Mouse (Mus musculus): ENCODE results near the gene Gucd1. TPM values are rescaled to one million over a fixed set of nuclear protein-coding genes. Genes with fewer than 3 reads are reported as not detected.
"Not testable (repeated sequence)": the region's sequence is repeated elsewhere in the genome, so short reads cannot be mapped to it uniquely, and the experiment has no call there.

Gucd1 gene
- polyA plus RNA-seq, 1 experiment from 2014 or later, result 27.6 TPM

GRCm38 (mm10) chr10:75514361-75514760 lies 3.4 kb downstream of the Gucd1 start:
- WGBS, result 73% methylated on average over 7 of the region's 7 CpGs
- Histone ChIP-seq H3K9ac (no peak overlapping the region), H3K4me3 (no peak overlapping the region), H3K9me3 (no peaks in the 10 kb centered on the region), H3K4me2 (no peak overlapping the region), H3K27me3 (no peaks in the 10 kb centered on the region), H3K27ac (no peak overlapping the region), H3K4me1 (peaks cover 28% of the 10 kb centered on the region), H3K36me3 (peaks cover 34% of the 10 kb centered on the region)
- ATAC-seq (ENCODE audit: insufficient number of reproducible peaks, low FRiP score, low TSS enrichment, low read depth), result no peak

- no peak overlapping the region for H3K9ac ChIP-seq
- ATAC-seq (ENCODE audit: insufficient number of reproducible peaks, low FRiP score, low TSS enrichment, low read depth), result no peak
- peaks cover 19% of the 10 kb centered on the region for H3K4me1 ChIP-seq
- no peak overlapping the region for H3K27ac ChIP-seq
- WGBS, result 90% methylated on average over 8 of the region's 8 CpGs
- H3K36me3 ChIP-seq, result peaks cover 40% of the 10 kb centered on the region
- no peak overlapping the region for H3K4me3 ChIP-seq
- no peaks in the 10 kb centered on the region for H3K27me3 ChIP-seq
- H3K4me2 ChIP-seq, result no peak overlapping the region
- H3K9me3 ChIP-seq, result no peaks in the 10 kb centered on the region
Observed at GRCm38 (mm10) chr10:75513306-75514067, 4.3 kb downstream of the Gucd1 start.

GRCm38 (mm10) chr10:75512796-75513195 lies 5.0 kb downstream of the Gucd1 start:
- peaks cover 18% of the 10 kb centered on the region for H3K4me1 ChIP-seq
- peaks cover 47% of the 10 kb centered on the region for H3K36me3 ChIP-seq
- WGBS, result 82% methylated on average over 7 of the region's 7 CpGs
- no peaks in the 10 kb centered on the region for H3K9me3 ChIP-seq
- no peak overlapping the region for H3K27ac ChIP-seq
- H3K27me3 ChIP-seq, result no peaks in the 10 kb centered on the region
- no peak overlapping the region for H3K9ac ChIP-seq
- no peak for ATAC-seq (ENCODE audit: insufficient number of reproducible peaks, low FRiP score, low TSS enrichment, low read depth)
- no peak overlapping the region for H3K4me3 ChIP-seq
- H3K4me2 ChIP-seq, result no peak overlapping the region

GRCm38 (mm10) chr10:75511897-75512296 lies 5.9 kb downstream of the Gucd1 start:
- H3K27me3 ChIP-seq, result no peaks in the 10 kb centered on the region

GRCm38 (mm10) chr10:75511060-75511459 lies 6.7 kb downstream of the Gucd1 start:
- H3K4me3 ChIP-seq, result no peak overlapping the region
- 89% methylated on average over 9 of the region's 9 CpGs for WGBS
- no peak for ATAC-seq (ENCODE audit: insufficient number of reproducible peaks, low FRiP score, low TSS enrichment, low read depth)

More at GRCm38 (mm10) chr10:75511897-75512296, 5.9 kb downstream of the Gucd1 start:
- Histone ChIP-seq H3K4me2 (no peak overlapping the region), H3K9ac (no peak overlapping the region), H3K4me1 (peaks cover 18% of the 10 kb centered on the region), H3K36me3 (peaks cover 56% of the 10 kb centered on the region), H3K9me3 (no peaks in the 10 kb centered on the region), H3K4me3 (no peak overlapping the region), H3K27ac (no peak overlapping the region)
- no peak for ATAC-seq (ENCODE audit: insufficient number of reproducible peaks, low FRiP score, low TSS enrichment, low read depth)
- 92% methylated on average over 7 of the region's 7 CpGs for WGBS

GRCm38 (mm10) chr10:75510446-75510845 lies 7.3 kb downstream of the Gucd1 start:
- H3K4me2 ChIP-seq, result no peak overlapping the region
- H3K4me1 ChIP-seq, result peaks cover 5% of the 10 kb centered on the region
- peaks cover 65% of the 10 kb centered on the region for H3K36me3 ChIP-seq
- no peaks in the 10 kb centered on the region for H3K27me3 ChIP-seq
- no peak overlapping the region for H3K27ac ChIP-seq
- no peak for ATAC-seq (ENCODE audit: insufficient number of reproducible peaks, low FRiP score, low TSS enrichment, low read depth)
- no peak overlapping the region for H3K9ac ChIP-seq
- no peaks in the 10 kb centered on the region for H3K9me3 ChIP-seq
- WGBS, result 91% methylated on average over 7 of the region's 7 CpGs
- no peak overlapping the region for H3K4me3 ChIP-seq

More at GRCm38 (mm10) chr10:75511060-75511459, 6.7 kb downstream of the Gucd1 start:
- H3K4me1 ChIP-seq, result peaks cover 11% of the 10 kb centered on the region
- no peaks in the 10 kb centered on the region for H3K27me3 ChIP-seq
- no peaks in the 10 kb centered on the region for H3K9me3 ChIP-seq
- no peak overlapping the region for H3K4me2 ChIP-seq
- no peak overlapping the region for H3K27ac ChIP-seq
- peaks cover 65% of the 10 kb centered on the region for H3K36me3 ChIP-seq
- H3K9ac ChIP-seq, result no peak overlapping the region

GRCm38 (mm10) chr10:75505928-75506327 lies 11.8 kb downstream of the Gucd1 start:
- not testable (repeated sequence) for H3K27ac ChIP-seq; H3K4me3 ChIP-seq; H3K9me3 ChIP-seq; H3K9ac ChIP-seq; H3K4me2 ChIP-seq; H3K27me3 ChIP-seq; ATAC-seq (ENCODE audit: insufficient number of reproducible peaks, low FRiP score, low TSS enrichment, low read depth); H3K4me1 ChIP-seq
- peaks cover 49% of the 10 kb centered on the region for H3K36me3 ChIP-seq
- 95% methylated on average over 3 of the region's 3 CpGs for WGBS

GRCm38 (mm10) chr10:75505130-75505495 lies 12.7 kb downstream of the Gucd1 start:
- Histone ChIP-seq H3K4me1 (no peaks in the 10 kb centered on the region), H3K4me2 (no peak overlapping the region), H3K4me3 (no peak overlapping the region), H3K27ac (no peak overlapping the region), H3K9ac (no peak overlapping the region), H3K9me3 (no peaks in the 10 kb centered on the region), H3K27me3 (no peaks in the 10 kb centered on the region), H3K36me3 (peaks cover 41% of the 10 kb centered on the region)
- 71% methylated on average over 3 of the region's 3 CpGs for WGBS
- ATAC-seq (ENCODE audit: insufficient number of reproducible peaks, low FRiP score, low TSS enrichment, low read depth), result no peak

GRCm38 (mm10) chr10:75504234-75505129 lies 13.3 kb downstream of the Gucd1 start:
- ATAC-seq (ENCODE audit: insufficient number of reproducible peaks, low FRiP score, low TSS enrichment, low read depth), result no peak
- Histone ChIP-seq H3K4me3 (no peak overlapping the region), H3K36me3 (peaks cover 34% of the 10 kb centered on the region), H3K27me3 (no peaks in the 10 kb centered on the region), H3K9ac (no peak overlapping the region), H3K9me3 (no peaks in the 10 kb centered on the region), H3K4me2 (no peak overlapping the region), H3K4me1 (no peaks in the 10 kb centered on the region), H3K27ac (no peak overlapping the region)
- WGBS, result 81% methylated on average over 8 of the region's 8 CpGs

GRCm38 (mm10) chr10:75503692-75504091 lies 14.1 kb downstream of the Gucd1 start:
- Histone ChIP-seq H3K27ac (no peak overlapping the region), H3K9ac (no peak overlapping the region), H3K36me3 (peaks cover 26% of the 10 kb centered on the region), H3K4me3 (no peak overlapping the region), H3K4me1 (no peaks in the 10 kb centered on the region), H3K9me3 (no peaks in the 10 kb centered on the region), H3K27me3 (no peaks in the 10 kb centered on the region), H3K4me2 (no peak overlapping the region)
- ATAC-seq (ENCODE audit: insufficient number of reproducible peaks, low FRiP score, low TSS enrichment, low read depth), result no peak
- WGBS, result 92% methylated on average over 7 of the region's 7 CpGs

- Histone ChIP-seq H3K27me3 (no peaks in the 10 kb centered on the region), H3K27ac (no peak overlapping the region), H3K4me1 (no peaks in the 10 kb centered on the region), H3K4me3 (no peak overlapping the region), H3K9ac (no peak overlapping the region), H3K4me2 (no peak overlapping the region), H3K36me3 (0 out of 2 replicates have a peak, but pooled peaks cover 6% of the 10 kb centered on the region), H3K9me3 (no peaks in the 10 kb centered on the region)
- ATAC-seq (ENCODE audit: insufficient number of reproducible peaks, low FRiP score, low TSS enrichment, low read depth), result no peak
- 93% methylated on average over 1 of the region's 1 CpGs for WGBS
Observed at GRCm38 (mm10) chr10:75501641-75502040, 16.1 kb downstream of the Gucd1 start.

GRCm38 (mm10) chr10:75500345-75500744 lies 17.4 kb downstream of the Gucd1 start:
- no peaks in the 10 kb centered on the region for H3K36me3 ChIP-seq
- H3K27ac ChIP-seq, result no peak overlapping the region
- no peak overlapping the region for H3K9ac ChIP-seq
- no peaks in the 10 kb centered on the region for H3K9me3 ChIP-seq
- WGBS, result 65% methylated on average over 7 of the region's 7 CpGs
- H3K4me3 ChIP-seq, result no peak overlapping the region
- H3K27me3 ChIP-seq, result no peaks in the 10 kb centered on the region
- no peaks in the 10 kb centered on the region for H3K4me1 ChIP-seq
- H3K4me2 ChIP-seq, result no peak overlapping the region
- ATAC-seq (ENCODE audit: insufficient number of reproducible peaks, low FRiP score, low TSS enrichment, low read depth), result no peak
